Mouse (Mus musculus) activated CD4-positive, CD25-positive, alpha-beta regulatory T cell (primary cell): ENCODE results near the gene Saa4. TPM values are rescaled to one million over a fixed set of nuclear protein-coding genes. Genes with fewer than 3 reads are reported as not detected.

ENCODE experiments used
- polyA plus RNA-seq, 2 experiments: library from polyadenylated mRNA; unstranded; fragments of 100-300 nt; shearing (Covaris generic); gene quantifications; one replicate each; pipeline ENCODE4 v1.2.1; 2017

Gene Saa4
- polyA plus RNA-seq, result not detected

GRCm38 (mm10) chr7:46732458-46732857 is at the start of gene Saa4:
Gene Saa4 (minus strand): TSS chr7:46732603.

GRCm38 (mm10) chr7:46751490-46751889 is 19.1 kb upstream of the Saa4 start, which contains the start of gene Saa2:
Gene Saa2 (plus strand): TSS chr7:46751790.

DNA sequence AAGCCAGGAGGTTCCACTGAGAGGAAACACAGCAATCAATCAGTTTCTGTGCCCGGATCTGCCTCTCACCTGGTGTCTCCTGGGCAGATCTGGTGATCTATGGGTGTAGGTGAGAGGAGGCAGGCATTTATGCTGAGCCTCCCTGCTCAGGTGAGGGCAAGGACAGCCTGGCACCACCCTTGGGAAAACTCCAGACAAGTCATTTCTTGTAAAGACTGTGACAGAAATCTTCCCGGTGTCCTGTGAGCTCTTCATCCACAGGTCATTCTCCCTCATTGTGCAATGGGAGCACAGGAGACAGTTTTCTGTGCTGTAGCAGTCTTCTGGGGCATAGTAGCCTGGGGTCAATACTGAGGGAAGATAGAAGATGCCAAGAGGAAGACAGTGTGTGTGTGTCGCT is 10.5 kb upstream of the Saa4 start, which contains the start of gene Saa1:
Gene Saa1 (minus strand): TSS at position 101 of the 400 bp plus-strand sequence.

DNA sequence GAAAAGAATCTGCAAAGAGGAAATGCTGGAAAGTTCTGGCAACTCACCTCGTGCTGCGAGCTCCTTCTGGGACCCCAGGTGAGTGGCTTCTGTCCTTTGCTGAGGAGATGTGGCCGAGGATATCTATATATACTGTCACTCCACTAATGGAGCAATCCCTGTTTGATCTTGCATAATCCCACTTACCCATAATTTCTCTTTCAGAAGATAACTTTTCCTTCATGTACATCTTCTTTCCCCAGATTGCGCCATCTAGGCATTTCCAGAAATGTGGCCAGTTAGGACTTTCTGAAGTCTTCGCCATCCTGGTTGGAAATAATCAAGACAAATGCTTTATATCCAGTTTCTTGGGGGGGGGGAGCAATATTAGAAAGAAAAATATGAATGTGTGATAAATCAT is 16.8 kb downstream of the Saa4 start, which contains the start of gene Saa3:
Gene Saa3 (minus strand): TSS at position 101 of the 400 bp plus-strand sequence.

GRCm38 (mm10) chr7:46710390-46710844 is 22.0 kb downstream of the Saa4 start, which contains the start of gene Saal1:
Gene Saal1 (minus strand): TSS chr7:46710680.

Other genes with a start within 250 kb of the Saa4 start
- 10 to 100 TPM; 15.8 to 21.5 TPM for gene Sergef, start 92.8 kb downstream of the Saa4 start, polyA plus RNA-seq
- 1 to 10 TPM in 1 of 2 experiments, under 1 TPM in 1; 0.79 to 1.6 TPM for gene Tph1, start 60.1 kb downstream of the Saa4 start, polyA plus RNA-seq
- gene Saal1, start 21.9 kb downstream of the Saa4 start, polyA plus RNA-seq, result 10 to 100 TPM; 18.9 to 19.3 TPM
- 1 to 10 TPM in 1 of 2 experiments, not detected in 1; 2.3 TPM for gene Saa3, start 16.9 kb downstream of the Saa4 start, polyA plus RNA-seq
- under 1 TPM in 1 of 2 experiments, not detected in 1; 0.26 TPM for gene Saa1, start 10.4 kb upstream of the Saa4 start, polyA plus RNA-seq
- not detected for gene Saa2, start 19.2 kb upstream of the Saa4 start, polyA plus RNA-seq
- 10 to 100 TPM; 27.5 to 37.5 TPM for gene Hps5, start 63.5 kb upstream of the Saa4 start, polyA plus RNA-seq
- 10 to 100 TPM; 52.4 to 56.3 TPM for gene Gtf2h1, start 63.5 kb upstream of the Saa4 start, polyA plus RNA-seq
- gene Ldha, start 108.9 kb upstream of the Saa4 start, polyA plus RNA-seq, result 1,000 to 10,000 TPM; 1,491 to 1,505 TPM
- gene Ldhc, start 128.6 kb upstream of the Saa4 start, polyA plus RNA-seq, result under 1 TPM in 1 of 2 experiments, not detected in 1; 0.32 TPM
- gene Tsg101, start 187.4 kb upstream of the Saa4 start, polyA plus RNA-seq, result 100 to 1,000 TPM; 126 to 130 TPM
- gene Uevld, start 225.9 kb upstream of the Saa4 start, polyA plus RNA-seq, result 1 to 10 TPM; 6.4 to 7.2 TPM